Mouse (Mus musculus) erythroid progenitor cell, adult 5-6 weeks (primary cell): Measurements from ENCODE around the gene Yipf3. TPM values are rescaled to one million over a fixed set of nuclear protein-coding genes. Genes with fewer than 3 reads are reported as not detected.

Experiments
- ATAC-seq: replicated peaks from 2 replicates; pipeline ENCODE4 v1.8.0; 2016; ENCODE audit warnings: moderate number of reproducible peaks, mild to moderate bottlenecking, moderate TSS enrichment, inconsistent platforms; ENCODE audit not compliant: poor library complexity, low FRiP score, severe bottlenecking
- total RNA-seq, 2 experiments: library from RNA; stranded (forward) in 1 of 2; stranded (reverse) in 1 of 2; fragments of 150-400 nt in 1 of 2; fragments of 186-747, 209-891 nt in 1 of 2; gene quantifications; 2 replicates each; pipeline versions ENCODE4 v1.2.3 to v1.2.4; 2015 to 2017; ENCODE audit warnings: low replicate concordance in 2 of 2

The Yipf3 gene
- total RNA-seq (2015; ENCODE audit: low replicate concordance) (46.5 and 53.7 TPM in 2 replicates), total RNA-seq (2017; ENCODE audit: low replicate concordance) (15.3 and 22.5 TPM in 2 replicates)

DNA sequence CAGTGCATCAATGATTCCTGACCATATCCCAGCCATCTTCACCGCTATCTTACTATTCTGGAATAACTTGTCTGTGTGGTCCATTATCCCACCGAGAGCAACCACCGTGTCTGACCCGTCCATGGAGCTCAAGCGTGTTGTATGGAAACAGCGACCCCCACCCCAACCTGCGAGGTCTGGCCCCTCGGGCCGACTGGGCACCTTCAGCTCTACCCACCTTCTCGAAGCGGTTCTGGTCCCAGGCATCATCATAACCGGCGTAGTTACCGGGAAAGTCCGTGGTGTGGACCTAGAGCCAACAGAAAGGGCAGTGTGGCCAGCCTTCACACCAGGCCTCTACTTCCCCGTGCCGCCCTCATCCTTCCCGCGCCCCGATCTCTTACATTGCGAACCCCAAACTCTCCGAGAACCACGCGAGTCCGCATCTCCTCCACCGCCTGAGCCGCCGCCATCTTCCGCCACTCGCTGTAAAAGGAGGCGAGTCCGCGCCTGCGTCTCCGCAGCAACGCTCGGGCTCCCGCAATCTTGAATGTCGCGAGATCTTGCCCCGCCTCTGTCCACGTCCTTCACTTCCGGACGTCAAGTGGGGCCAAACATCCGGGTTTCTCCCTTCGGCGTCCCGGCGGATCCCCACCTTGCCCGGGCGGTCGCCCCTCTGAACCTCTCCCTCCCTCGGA is at the start of gene Yipf3, which contains the start of gene Polr1c:
Gene Yipf3 (plus strand): TSS at position 569 of the 677 bp plus-strand sequence.
Gene Polr1c (minus strand): TSS at position 543 of the 677 bp plus-strand sequence.
- peak; percentile 94 for ATAC-seq

DNA sequence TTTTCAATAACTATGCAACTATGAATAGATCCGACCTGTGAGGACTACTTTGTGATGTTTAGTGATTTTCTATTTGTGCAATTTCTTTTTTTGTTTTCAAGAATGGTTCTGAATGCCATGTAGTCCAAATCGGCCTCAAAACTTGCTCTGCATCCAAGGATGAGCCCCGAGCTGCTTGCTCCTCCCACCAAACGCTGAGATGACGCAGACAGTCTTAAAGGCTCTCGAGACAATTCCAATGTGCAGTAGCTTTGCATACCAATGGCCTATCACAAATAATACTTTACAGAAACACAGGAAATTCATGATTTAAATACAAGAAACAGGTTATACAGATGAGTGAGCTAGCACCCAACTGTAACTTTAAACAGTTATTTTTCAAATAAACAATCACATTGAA is 46.7 kb upstream of the Yipf3 start:
- peak; percentile 56; the same call in 1 of the 2 replicates for ATAC-seq

DNA sequence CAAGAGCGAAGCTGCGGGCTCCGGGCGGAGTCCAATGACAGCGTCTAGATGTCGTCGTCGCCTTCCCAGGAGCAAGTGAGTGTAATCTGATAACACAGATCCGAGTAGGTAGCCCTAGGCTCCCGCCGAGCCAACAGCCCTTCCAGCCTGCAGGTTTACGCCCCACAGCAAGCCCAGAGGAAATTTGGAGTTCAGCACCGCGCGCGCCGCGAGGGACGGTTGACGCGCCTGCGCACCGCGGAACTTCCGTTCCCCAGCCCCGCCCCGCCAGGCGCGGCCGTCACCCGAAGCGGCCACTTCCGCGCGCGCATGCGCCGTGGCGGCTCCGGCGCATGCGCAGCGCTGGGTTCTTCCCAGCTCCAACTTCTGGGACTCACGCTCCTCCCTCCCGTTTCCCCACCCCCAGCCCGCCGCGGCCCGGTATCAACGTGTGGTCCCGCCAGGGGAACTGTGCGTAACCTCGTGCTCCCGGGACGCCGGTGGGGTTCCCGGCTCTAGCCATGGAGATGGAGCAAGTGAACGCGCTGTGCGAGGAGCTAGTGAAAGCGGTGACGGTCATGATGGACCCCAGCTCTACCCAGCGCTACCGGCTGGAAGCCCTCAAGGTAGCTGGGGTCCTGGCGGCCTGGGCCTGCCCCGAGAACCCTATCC is 45.3 kb upstream of the Yipf3 start, which contains the start of the genes Polh and Xpo5:
Gene Polh (minus strand): TSS at position 225 of the 651 bp plus-strand sequence.
Gene Xpo5 (plus strand): TSS at position 362 of the 651 bp plus-strand sequence.
- ATAC-seq, result peak; percentile 90

DNA sequence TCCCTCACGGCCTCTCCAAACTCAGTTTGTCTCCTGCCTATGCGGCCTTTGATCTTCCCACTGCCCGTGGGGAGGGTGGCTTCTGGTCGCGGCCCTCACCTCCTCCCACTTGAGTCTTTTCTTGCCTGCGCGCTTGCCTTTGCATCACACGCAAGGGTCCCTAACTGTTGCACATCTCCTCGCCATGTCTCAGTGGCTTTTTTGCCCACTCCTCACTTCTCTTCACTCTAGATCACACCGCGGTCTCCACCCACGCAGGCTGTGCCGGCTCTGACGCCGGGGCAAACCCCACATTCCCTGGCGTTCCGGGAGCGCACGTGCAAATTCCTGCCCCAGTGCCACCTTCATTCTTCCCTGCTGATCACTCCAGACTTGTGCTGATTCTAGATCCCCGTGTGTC is 44.8 kb upstream of the Yipf3 start:
- peak; percentile 33 for ATAC-seq

DNA sequence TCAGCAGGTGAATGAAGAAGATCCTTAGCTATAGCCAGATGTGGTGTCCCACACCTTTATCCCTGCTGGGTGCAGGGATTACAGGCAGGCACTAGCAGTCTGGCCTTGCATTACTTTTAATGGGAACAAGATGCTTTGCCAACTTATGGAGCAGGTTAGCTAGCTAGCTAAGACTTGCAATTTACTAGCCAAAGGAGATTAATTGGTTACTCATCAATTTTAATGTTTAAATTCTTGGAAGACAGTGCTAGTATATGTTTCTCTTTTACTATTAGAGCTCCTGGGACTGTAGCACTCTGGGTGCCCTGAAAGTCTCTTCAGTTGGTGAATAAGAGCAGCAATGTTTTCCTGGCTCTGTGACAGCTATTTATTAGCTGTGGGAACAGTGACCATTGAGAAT is 41.2 kb upstream of the Yipf3 start:
- ATAC-seq, result no peak

DNA sequence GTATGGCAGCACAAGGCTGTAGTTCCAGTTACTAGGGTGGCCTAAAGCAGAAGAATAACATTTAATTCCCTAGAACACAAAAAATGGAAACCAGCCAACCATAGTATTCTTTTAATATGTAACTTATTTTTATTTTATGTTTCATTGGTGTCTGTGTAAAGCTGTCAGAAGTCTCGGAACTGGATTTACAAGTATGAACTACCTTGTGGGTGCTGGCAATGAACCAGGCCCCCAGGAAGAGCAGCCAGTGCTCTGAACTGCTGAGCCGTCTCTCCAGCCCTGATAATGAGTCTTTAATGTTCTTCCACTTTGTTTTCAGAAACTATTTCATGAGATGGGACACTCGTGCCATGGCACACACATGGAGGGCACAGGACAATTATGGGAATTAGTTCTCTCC is 37.3 kb upstream of the Yipf3 start:
- ATAC-seq, result no peak

DNA sequence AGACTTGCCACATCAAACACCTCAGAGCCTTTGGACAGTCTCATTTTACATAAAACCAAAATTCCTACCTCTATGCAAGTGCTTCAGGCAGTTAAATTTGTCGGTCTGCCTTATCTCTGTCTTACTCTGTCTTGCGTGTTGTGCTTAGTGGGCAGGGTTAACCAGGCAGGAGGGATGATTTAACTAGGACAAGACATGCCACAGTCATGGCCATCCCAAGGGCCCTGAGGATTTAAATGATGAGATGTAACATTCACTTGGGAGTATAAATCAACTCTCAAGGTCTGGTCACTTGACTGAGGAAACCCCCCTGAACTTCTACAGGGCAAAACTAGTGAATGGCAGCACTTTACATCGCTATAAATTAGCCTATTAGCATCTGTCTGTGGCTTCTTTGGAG is 26.3 kb upstream of the Yipf3 start:
- ATAC-seq, result no peak

DNA sequence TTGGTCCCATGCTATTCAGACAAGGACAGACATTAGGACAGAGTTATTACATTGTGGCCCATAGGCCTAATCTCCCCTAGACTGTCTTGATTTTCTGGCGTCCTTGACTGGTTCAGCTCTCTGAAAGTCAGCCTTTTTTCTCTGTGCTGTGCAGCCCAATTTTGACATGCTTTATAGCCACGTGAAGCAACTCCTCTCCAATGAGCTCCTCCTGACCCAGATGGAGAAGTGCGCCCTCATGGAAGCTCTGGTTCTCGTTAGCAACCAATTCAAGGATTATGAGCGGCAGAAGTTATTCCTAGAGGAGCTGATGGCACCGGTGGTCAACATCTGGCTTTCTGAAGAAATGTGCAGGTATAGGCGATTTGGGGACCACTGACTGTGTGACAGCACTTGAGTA is 20.3 kb upstream of the Yipf3 start:
- ATAC-seq, result no peak

DNA sequence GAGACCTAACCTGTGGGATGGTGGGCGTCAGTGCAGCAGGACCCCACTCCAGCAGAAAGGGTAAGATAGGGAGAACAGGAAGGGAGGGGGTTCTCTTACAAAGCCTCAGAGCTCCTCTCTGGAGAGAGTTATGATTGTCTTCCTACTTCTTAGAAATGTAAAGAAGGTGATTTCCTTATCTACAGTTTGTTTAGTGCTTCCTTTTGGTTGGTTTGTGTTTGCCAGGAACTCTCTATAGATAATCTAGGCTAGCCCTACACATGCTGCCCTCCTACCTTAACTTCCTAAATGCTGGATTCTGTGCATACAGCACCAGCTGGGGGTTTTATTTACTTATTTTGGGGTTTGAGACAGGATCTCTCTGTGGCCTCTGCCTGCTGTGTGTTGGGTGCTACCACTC is 11.8 kb upstream of the Yipf3 start:
- ATAC-seq, result no peak

DNA sequence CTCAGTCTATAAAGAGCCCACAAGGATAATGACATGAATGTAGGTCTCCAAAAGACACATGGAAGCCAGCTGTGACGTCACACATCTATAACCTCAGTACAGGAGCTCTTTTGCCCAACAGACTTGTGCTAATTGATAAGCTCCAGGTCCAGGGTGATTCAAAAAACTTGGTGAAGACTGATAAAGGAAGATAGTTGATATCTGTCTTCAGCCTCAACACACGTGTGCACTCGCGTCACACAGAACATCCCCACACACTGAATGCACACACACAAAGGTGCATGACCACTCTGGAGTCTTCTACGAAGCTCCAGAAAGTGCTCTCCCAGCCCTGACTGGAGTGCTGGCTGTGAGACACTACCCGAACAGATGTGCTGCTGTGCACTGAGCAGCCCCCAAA is 10.8 kb upstream of the Yipf3 start:
- peak; percentile 36; the same call in 1 of the 2 replicates for ATAC-seq

DNA sequence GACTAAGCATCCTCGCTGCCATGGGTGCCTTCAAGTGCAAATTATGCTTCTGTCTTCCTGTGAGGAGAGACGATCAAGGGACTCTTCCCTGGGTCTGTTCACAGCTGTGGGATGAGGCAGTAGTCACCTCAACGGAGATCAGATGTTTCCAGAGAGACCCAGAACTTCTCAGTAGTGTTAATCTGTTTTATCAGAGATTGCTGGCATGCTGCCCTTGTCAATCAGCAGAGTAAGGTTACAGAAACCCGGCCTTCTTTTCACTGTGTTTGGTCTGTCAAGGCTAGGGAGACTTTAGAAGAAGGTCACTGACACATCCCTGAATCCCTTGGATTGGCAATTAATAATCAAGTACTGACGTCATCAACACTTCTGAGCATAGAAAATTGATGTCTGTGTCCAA is 10.4 kb upstream of the Yipf3 start:
- no peak for ATAC-seq

DNA sequence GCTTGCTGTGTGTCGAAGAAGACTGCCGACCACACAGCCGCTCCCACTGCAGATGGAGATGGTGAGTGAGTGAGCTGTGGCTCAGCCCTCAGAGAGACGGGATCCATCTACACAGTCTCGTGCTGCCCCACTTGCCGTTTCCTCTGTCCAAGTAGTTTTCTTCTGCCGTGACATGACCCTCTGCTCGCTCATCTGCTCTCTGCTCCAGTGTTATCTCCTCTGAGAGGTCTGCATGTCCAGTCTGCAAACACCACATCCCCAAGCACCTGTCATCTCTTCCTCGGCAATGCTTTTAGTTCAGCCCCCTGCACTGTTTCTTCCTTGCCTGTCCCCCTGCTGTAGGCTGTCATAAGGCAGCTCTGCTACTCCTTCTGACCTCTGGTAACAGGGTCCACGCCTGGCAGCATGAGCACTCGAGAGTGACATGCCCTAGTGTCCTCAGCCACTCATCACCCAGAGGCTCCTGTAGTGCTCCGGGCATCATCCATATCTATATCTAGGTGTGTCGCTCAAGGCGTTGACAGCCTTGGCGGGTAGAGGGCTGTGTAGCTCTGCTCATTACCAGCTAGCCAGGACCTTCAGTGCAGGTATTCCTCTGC is 8.3 kb upstream of the Yipf3 start:
- no peak for ATAC-seq

DNA sequence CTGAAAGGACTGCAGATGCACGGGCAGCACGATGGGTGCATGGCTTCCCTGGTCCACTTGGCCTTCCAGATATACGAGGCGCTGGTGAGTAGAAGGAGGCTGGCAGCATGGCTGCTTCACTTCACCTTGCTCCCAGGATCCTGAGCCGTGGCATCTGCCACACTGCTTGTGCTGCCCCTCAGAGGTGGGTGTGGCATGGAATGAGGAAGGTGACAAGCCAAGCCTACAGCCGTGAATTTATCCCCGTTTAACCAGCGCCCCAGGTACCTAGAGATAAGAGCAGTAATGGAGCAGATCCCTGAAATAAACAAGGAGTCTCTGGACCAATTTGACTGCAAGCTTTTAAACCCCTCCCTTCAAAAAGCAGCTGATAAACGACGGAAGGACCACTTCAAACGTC is 6.4 kb upstream of the Yipf3 start:
- ATAC-seq, result no peak

DNA sequence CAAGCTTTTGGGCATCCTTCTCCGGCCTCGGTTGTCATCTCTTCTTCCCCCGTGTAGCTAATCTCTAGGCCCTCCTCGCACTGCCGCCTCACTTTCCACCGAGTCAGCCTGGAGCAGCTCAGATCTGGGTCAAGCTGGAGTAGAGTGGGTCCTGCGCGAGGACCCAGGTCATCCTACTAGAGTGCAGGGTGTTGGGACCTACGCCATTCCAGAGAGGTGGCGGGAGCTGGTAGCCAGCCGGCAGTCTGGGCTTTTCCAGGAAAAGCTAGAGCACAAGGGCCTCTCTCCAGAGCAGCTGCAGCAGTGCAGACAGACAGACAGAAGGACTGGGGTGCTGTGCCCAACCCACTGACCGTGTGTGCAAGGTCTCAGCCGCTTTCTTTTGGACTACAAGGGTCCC is 5.6 kb upstream of the Yipf3 start:
- ATAC-seq, result no peak

DNA sequence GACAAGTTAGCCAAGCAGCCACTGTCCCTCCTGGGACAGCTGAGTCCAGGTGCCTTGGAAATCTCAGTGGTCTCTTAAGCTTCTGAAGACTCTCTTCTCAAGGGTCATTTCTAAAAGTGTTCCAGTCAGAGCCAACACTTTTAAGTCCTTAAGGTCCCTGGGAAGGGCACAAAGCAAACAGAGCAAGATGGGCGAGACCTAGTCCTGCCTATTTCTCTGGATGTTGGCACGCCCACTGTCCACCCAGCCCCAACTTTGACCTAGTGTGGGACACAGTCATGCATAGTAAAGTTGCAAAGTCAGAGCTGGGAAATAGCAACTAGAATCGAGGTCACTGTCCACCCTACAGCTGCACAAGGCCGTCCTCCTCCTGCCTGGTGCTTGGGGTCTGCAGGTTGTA is 4.9 kb upstream of the Yipf3 start:
- ATAC-seq, result no peak

DNA sequence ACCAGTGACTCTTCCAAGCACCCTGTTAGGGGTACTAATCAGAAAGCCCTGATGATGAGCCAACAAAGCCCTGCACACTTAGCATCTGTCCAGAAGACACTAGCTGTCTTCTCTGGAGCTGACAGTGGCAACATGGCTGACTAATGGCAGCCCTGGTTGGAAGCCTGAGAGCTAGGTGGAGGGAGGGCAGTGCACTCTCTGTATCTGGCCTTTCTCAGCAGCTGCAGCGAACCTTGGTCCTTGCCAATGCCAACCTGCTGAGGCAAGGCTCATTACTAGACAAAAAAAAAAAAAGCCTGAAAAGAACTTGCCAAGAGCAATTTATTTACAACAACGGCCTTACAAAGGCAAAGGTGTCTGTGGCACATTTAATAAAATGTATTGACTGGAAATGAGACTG is 4.3 kb upstream of the Yipf3 start:
- no peak for ATAC-seq

DNA sequence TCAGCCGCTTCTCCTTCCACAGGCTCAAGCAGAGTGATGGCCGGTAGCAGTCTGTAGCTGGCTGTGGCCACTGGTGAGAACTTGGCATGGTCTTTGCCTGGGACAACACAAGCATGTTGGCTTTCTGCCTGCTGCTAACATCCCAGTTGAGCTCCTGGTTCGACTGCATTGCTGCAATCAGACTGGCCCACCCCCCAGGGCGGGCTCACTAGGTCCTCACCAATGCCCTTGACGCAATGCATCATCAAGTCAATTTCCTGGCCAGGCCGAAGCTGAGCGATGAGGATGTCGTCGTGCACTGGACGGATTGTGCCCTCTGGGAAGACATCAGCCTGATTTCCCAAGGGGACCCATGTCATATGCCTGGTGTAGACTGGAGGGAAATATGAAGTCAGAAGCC is 3.3 kb upstream of the Yipf3 start:
- no peak for ATAC-seq

DNA sequence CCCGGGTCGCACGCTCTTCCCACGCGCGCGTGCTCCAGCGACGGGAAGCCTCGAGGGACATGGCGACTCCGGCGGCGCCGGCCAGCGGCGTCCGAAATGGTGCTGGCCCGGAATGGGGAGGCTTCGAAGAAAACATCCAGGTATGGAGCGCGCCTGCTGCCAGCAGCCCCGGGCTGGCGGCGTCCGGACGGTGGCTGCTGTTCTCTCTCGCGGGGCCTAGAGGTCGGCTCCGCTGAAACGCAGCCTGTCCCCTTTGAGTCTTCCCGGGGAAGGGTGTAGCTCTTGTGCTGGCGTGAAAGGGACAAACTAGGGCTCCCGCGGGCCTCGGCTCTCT is 276 bp downstream of the Yipf3 start:
- peak; percentile 32 for ATAC-seq

DNA sequence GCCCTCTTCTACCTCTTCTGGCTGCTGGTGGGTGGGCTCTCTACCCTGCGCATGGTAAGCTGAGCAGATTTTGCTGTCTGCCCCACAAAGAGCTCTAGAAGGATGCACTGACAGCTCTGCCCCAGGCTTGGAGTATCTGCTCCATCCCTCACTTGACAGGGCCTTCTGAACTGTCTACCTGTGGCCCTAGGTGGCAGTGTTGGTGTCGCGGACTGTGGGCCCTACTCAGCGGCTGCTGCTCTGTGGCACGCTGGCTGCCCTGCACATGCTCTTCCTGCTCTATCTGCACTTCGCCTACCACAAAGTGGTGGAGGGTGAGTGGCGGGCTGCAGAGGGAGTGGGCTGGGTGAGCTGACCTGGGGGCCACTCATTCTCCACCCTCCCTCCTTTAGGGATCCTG is 3.3 kb downstream of the Yipf3 start:
- no peak for ATAC-seq

DNA sequence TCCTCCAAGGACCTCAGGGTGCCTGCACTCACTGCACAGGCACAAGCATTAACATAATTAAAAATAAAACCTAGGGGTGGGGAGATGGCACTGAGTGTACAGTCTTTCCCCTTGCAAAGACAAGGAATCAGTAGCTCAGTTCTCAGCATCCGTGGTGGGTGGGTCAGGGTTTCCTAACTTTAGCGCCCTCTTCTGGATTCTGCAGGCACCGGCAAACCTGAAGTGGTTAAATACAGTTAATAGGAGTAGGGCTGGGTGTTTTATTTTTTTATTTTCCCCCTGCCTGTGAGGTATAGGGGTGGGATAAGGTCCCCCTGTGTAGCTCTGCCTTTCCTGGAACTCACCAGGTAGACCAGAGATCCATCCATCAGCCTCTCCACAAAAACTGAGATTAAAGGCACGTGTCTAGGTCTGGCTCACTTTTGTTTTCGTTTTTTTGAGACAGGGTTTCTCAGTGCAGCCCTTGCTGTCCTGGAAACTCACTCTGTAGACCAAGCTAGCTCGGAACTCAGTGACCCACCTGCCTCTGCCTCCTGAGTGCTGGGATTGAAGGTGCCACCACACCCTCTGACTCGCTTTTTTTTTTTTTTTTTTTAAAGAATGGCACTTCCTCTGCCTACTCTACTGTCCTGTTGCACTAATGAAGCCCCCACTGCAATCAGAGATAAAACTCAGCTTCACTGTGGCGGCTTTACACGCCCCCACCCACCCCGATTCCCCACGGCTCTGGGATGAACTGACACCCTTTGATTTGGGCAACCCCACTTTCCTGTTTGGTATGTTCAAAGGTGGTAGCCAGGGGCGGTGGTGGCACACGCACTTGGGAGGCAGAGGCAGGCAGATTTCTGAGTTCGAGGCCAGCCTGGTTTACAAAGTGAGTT is 4.9 kb downstream of the Yipf3 start:
- no peak for ATAC-seq
